Mouse (Mus musculus) hindbrain, embryonic 12.5 days (tissue): ENCODE results near the gene Prr27. TPM values are rescaled to one million over a fixed set of nuclear protein-coding genes. Genes with fewer than 3 reads are reported as not detected.

Source experiments
- ATAC-seq: fragments of 200-750 bp; cut with Nextera tagmentation; 2 replicates; pipeline ENCODE4 v1.8.0; 2017; ENCODE audit warnings: moderate TSS enrichment; ENCODE audit not compliant: low FRiP score
- H3K27ac ChIP-seq: fragments of 300-500 bp; sonication (generic); 2 replicates; pipeline ENCODE4 v1.5.1; 2016; ENCODE audit warnings: mild to moderate bottlenecking
- H3K27me3 ChIP-seq: fragments of 300-500 bp; sonication (generic); 2 replicates; pipeline ENCODE4 v1.6.1; 2016; ENCODE audit warnings: mild to moderate bottlenecking
- H3K36me3 ChIP-seq: fragments of 300-500 bp; sonication (generic); 2 replicates; pipeline ENCODE4 v1.6.1; 2016; ENCODE audit warnings: mild to moderate bottlenecking
- H3K4me1 ChIP-seq: fragments of 300-500 bp; sonication (generic); 2 replicates; pipeline ENCODE4 v1.6.1; 2016
- H3K4me2 ChIP-seq: fragments of 300-500 bp; sonication (generic); replicated peaks from 2 replicates; pipeline ENCODE4 v1.6.1; 2016; ENCODE audit warnings: mild to moderate bottlenecking
- H3K4me3 ChIP-seq: fragments of 300-500 bp; sonication (generic); 2 replicates; pipeline ENCODE4 v1.5.1; 2016; ENCODE audit warnings: mild to moderate bottlenecking
- H3K9ac ChIP-seq: fragments of 300-500 bp; sonication (generic); 2 replicates; pipeline ENCODE4 v1.6.1; 2016; ENCODE audit warnings: mild to moderate bottlenecking, moderate library complexity
- H3K9me3 ChIP-seq: fragments of 300-500 bp; sonication (generic); replicated peaks from 2 replicates; pipeline ENCODE4 v1.6.1; 2016; ENCODE audit warnings: mild to moderate bottlenecking
- WGBS: fragments of 180-500 bp; shearing (Covaris S2); methylation state at CpG from one replicate; pipeline ENCODE4 v1.1.7; 2016; 5-methylcytosine and 5-hydroxymethylcytosine counted together
- polyA plus RNA-seq: library from polyadenylated mRNA; unstranded; fragments of >200 nt; fragmentation: Nextera tagmentation; extraction: Ambion mirVana; gene quantifications from 2 replicates; pipeline ENCODE4 v1.2.1, GENCODE M21; 2016

Prr27 gene
- polyA plus RNA-seq, result not detected in 2 replicates

GRCm38 (mm10) chr5:87825386-87825785 lies at the start of gene Prr27:
Gene Prr27, plus strand, starts transcription at chr5:87825686.
- H3K36me3 ChIP-seq, result no peaks in the 10 kb centered on the region
- H3K4me1 ChIP-seq, result no peaks in the 10 kb centered on the region
- H3K9ac ChIP-seq, result no peak within 1 kb of the TSS
- no peak for ATAC-seq
- WGBS, result 89% methylated on average over 1 of the region's 1 CpGs
- no peak within 1 kb of the TSS for H3K27ac ChIP-seq
- no peak within 1 kb of the TSS for H3K4me3 ChIP-seq
- H3K4me2 ChIP-seq, result no peak within 1 kb of the TSS
- H3K27me3 ChIP-seq, result no peaks in the 10 kb centered on the region
- no peaks in the 10 kb centered on the region for H3K9me3 ChIP-seq

GRCm38 (mm10) chr5:87782731-87783130 lies 42.8 kb upstream of the Prr27 start:
- Histone ChIP-seq H3K4me3 (no peak overlapping the region), H3K4me1 (no peaks in the 10 kb centered on the region), H3K9me3 (no peaks in the 10 kb centered on the region), H3K36me3 (no peaks in the 10 kb centered on the region), H3K4me2 (no peak overlapping the region), H3K27me3 (no peaks in the 10 kb centered on the region), H3K9ac (no peak overlapping the region), H3K27ac (no peak overlapping the region)
- ATAC-seq, result no peak
- 63% methylated on average over 4 of the region's 4 CpGs for WGBS

DNA sequence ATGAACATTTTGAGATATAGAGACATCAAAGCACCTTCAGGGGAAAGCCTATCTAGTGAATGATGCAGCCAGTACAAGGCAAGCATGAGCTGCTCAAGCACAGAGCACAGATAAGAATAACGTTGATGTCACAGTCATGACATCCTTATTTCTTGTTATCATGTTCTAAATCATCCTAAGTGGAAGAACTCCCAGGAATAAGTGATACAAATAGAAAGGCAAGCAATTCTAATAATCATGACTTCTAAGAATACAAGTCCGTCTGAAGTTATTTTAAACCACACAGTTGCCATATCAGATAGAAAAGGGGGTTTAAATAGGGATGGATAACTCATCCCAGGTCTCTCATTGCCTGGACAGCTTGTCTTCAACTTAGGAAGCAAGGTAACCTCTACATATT lies 17.7 kb upstream of the Prr27 start, which contains the start of gene Csn1s2b:
TSS of gene Csn1s2b (plus strand) at position 301 of the 400 bp plus-strand sequence.
- no peaks in the 10 kb centered on the region for H3K27me3 ChIP-seq
- no peaks in the 10 kb centered on the region for H3K4me1 ChIP-seq
- no peak within 1 kb of the TSS for H3K4me3 ChIP-seq
- no peaks in the 10 kb centered on the region for H3K36me3 ChIP-seq
- no peak within 1 kb of the TSS for H3K9ac ChIP-seq
- no peaks in the 10 kb centered on the region for H3K9me3 ChIP-seq
- ATAC-seq, result no peak
- 77% methylated on average over 2 of the region's 2 CpGs for WGBS
- no peak within 1 kb of the TSS for H3K27ac ChIP-seq
- H3K4me2 ChIP-seq, result no peak within 1 kb of the TSS

GRCm38 (mm10) chr5:87809253-87809652 lies 16.2 kb upstream of the Prr27 start:
- Histone ChIP-seq H3K4me1 (no peaks in the 10 kb centered on the region), H3K4me3 (no peak overlapping the region), H3K27me3 (no peaks in the 10 kb centered on the region), H3K9me3 (no peaks in the 10 kb centered on the region), H3K4me2 (no peak overlapping the region), H3K36me3 (no peaks in the 10 kb centered on the region), H3K9ac (no peak overlapping the region), H3K27ac (no peak overlapping the region)
- 68% methylated on average over 2 of the region's 2 CpGs for WGBS
- no peak for ATAC-seq

- H3K36me3 ChIP-seq, result no peaks in the 10 kb centered on the region
- WGBS, result 75% methylated on average over 3 of the region's 3 CpGs
- H3K27ac ChIP-seq, result no peak overlapping the region
- H3K9me3 ChIP-seq, result no peaks in the 10 kb centered on the region
- H3K4me2 ChIP-seq, result no peak overlapping the region
- no peaks in the 10 kb centered on the region for H3K27me3 ChIP-seq
- no peaks in the 10 kb centered on the region for H3K4me1 ChIP-seq
- ATAC-seq, result no peak
- no peak overlapping the region for H3K9ac ChIP-seq
- no peak overlapping the region for H3K4me3 ChIP-seq
Observed at GRCm38 (mm10) chr5:87855136-87855716, 29.7 kb downstream of the Prr27 start.

- no peak for ATAC-seq
- Histone ChIP-seq H3K4me3 (no peak overlapping the region), H3K27ac (no peak overlapping the region), H3K4me1 (no peaks in the 10 kb centered on the region), H3K9me3 (no peaks in the 10 kb centered on the region), H3K9ac (no peak overlapping the region), H3K27me3 (no peaks in the 10 kb centered on the region), H3K36me3 (no peaks in the 10 kb centered on the region), H3K4me2 (no peak overlapping the region)
- 69% methylated on average over 2 of the region's 2 CpGs for WGBS
Observed at GRCm38 (mm10) chr5:87870084-87870483, 44.6 kb downstream of the Prr27 start.

GRCm38 (mm10) chr5:87871423-87871822 lies 45.9 kb downstream of the Prr27 start:
- Histone ChIP-seq H3K9ac (no peak overlapping the region), H3K4me1 (no peaks in the 10 kb centered on the region), H3K27ac (no peak overlapping the region), H3K9me3 (no peaks in the 10 kb centered on the region), H3K36me3 (no peaks in the 10 kb centered on the region), H3K27me3 (no peaks in the 10 kb centered on the region), H3K4me2 (no peak overlapping the region), H3K4me3 (no peak overlapping the region)
- WGBS, result 36% methylated on average over 4 of the region's 4 CpGs
- no peak for ATAC-seq

- no peak within 1 kb of the TSS for H3K9ac ChIP-seq
- no peak for ATAC-seq
- H3K4me3 ChIP-seq, result no peak within 1 kb of the TSS
- no peaks in the 10 kb centered on the region for H3K27me3 ChIP-seq
- H3K4me2 ChIP-seq, result no peak within 1 kb of the TSS
- no peaks in the 10 kb centered on the region for H3K36me3 ChIP-seq
- 82% methylated on average over 1 of the region's 1 CpGs for WGBS
- no peaks in the 10 kb centered on the region for H3K4me1 ChIP-seq
- H3K9me3 ChIP-seq, result no peaks in the 10 kb centered on the region
- H3K27ac ChIP-seq, result no peak within 1 kb of the TSS
Observed at GRCm38 (mm10) chr5:87884729-87885128, 59.2 kb downstream of the Prr27 start, which contains the start of gene Odam. Gene Odam, plus strand, starts transcription at chr5:87885029.

Other genes with a start within 250 kb of the Prr27 start
- not detected in 2 replicates for gene Sult1e1, start 234.1 kb upstream of the Prr27 start, polyA plus RNA-seq
- gene Csn1s1, start 159.5 kb upstream of the Prr27 start, polyA plus RNA-seq, result not detected in 2 replicates
- not detected in 2 replicates for gene Csn2, start 126.1 kb upstream of the Prr27 start, polyA plus RNA-seq
- gene Csn1s2a, start 51.1 kb upstream of the Prr27 start, polyA plus RNA-seq, result not detected in 2 replicates
- gene Csn1s2b, start 17.6 kb upstream of the Prr27 start, polyA plus RNA-seq, result not detected in 2 replicates
- gene Odam, start 59.3 kb downstream of the Prr27 start, polyA plus RNA-seq, result not detected in 2 replicates
- not detected in 2 replicates for gene Csn3, start 99.9 kb downstream of the Prr27 start, polyA plus RNA-seq
- not detected in 2 replicates for gene 2310003L06Rik, start 143.8 kb downstream of the Prr27 start, polyA plus RNA-seq
- not detected in 2 replicates for gene Gm28434, start 143.8 kb downstream of the Prr27 start, polyA plus RNA-seq
- gene Cabs1, start 153.8 kb downstream of the Prr27 start, polyA plus RNA-seq, result not detected in 2 replicates
- gene Smr3a, start 176.9 kb downstream of the Prr27 start, polyA plus RNA-seq, result not detected in 2 replicates